ENCODE assay signal across 22 mouse cellular contexts in genomic region chr11:83737109-83737558, GRCm38 (mm10). TPM values are rescaled to one million over a fixed set of nuclear protein-coding genes. Genes with fewer than 3 reads are reported as not detected.
DNase-seq lines count a peak whose midpoint lies in the region; ATAC-seq and TF ChIP-seq lines count a peak whose summit lies in the region.
"Had no signal": no experiment of that assay in that cellular context is flagged by ENCODE, and none has a peak within 500 bp of the region (broad histone marks: within the 10 kb centered on the region; RNA-seq: fewer than 3 reads in every experiment).

No protein-coding gene starts in this region.

- intact Hi-C loops in heart, postnatal 10 days (cut with DNase I): no loop called here

- H3K4me3 ChIP-seq in kidney, adult 2 months (ENCODE audit: insufficient read depth, low read depth, low read length): no peak overlapping the region
- no peak overlapping the region for H3K4me3 ChIP-seq in macrophage (ENCODE audit: inconsistent target)
- no peak overlapping the region for H3K4me3 ChIP-seq in forebrain, postnatal 0 days (ENCODE audit: low read depth, low read length)
- H3K4me3 ChIP-seq: forebrain, embryonic 13.5 days; hindbrain, embryonic 13.5 days; neural tube, embryonic 15.5 days had no signal

- no peak for TF ChIP-seq POLR2A in kidney, adult 2 months (IDR thresholded peaks at IDR 0.05; ENCODE audit: low read depth, low read length)

- peak; percentile 6 for DNase-seq in kidney, adult 2 months
- DNase-seq in kidney, postnatal 10 days: no peak
- peak; percentile 34 for DNase-seq in 416B (ENCODE audit: low read depth)
- no peak for DNase-seq in heart, postnatal 10 days
- DNase-seq in forebrain, postnatal 0 days: no peak
- no peak for DNase-seq in embryo, embryonic 10 days (ENCODE audit: low spot score)
- DNase-seq: cerebellum, adult 8-10 months; kidney, adult 18-20 months; kidney, postnatal 36 days; lung, postnatal 14 days; thymus, postnatal 4 days had no signal

- H3K27ac ChIP-seq in kidney, adult 2 months (ENCODE audit: insufficient read depth, low read depth, low read length): no peak overlapping the region
- peak overlapping the region; percentile 51 for H3K27ac ChIP-seq in macrophage
- H3K27ac ChIP-seq in forebrain, postnatal 0 days (ENCODE audit: low read depth, low read length): no peak overlapping the region
- H3K27ac ChIP-seq: forebrain, embryonic 13.5 days; hindbrain, embryonic 13.5 days; neural tube, embryonic 15.5 days had no signal

- no peak for TF ChIP-seq CTCF in kidney, adult 2 months (conservative IDR thresholded peaks at IDR 0.05; ENCODE audit: insufficient read depth, insufficient read length, low read depth, low read length)
- no peak for TF ChIP-seq CTCF in forebrain, postnatal 0 days (IDR thresholded peaks at IDR 0.05; ENCODE audit: low read depth)

- H3K27me3 ChIP-seq in kidney, adult 2 months (replicated peaks; ENCODE audit: control insufficient read depth, insufficient read depth, low read length): no peaks in the 10 kb centered on the region; the same call in 1 of the 2 replicates
- H3K27me3 ChIP-seq in forebrain, postnatal 0 days (ENCODE audit: insufficient read depth, low read length): no peaks in the 10 kb centered on the region; the same call in 1 of the 2 replicates

- no peak overlapping the region for H3K4me2 ChIP-seq in forebrain, postnatal 0 days (ENCODE audit: low read depth)
- H3K4me2 ChIP-seq: forebrain, embryonic 13.5 days; hindbrain, embryonic 13.5 days; liver, embryonic 11.5 days; neural tube, embryonic 15.5 days had no signal

- peak; percentile 86 for ATAC-seq in activated CD4-positive, CD25-positive, alpha-beta regulatory T cell, adult 4 months
- no peak for ATAC-seq in forebrain, postnatal 0 days
- ATAC-seq: forebrain, embryonic 13.5 days had no signal

- H3K9ac ChIP-seq in forebrain, postnatal 0 days: no peak overlapping the region
- H3K9ac ChIP-seq: forebrain, embryonic 13.5 days; hindbrain, embryonic 13.5 days; neural tube, embryonic 15.5 days had no signal

- no peaks in the 10 kb centered on the region for H3K9me3 ChIP-seq in forebrain, postnatal 0 days (ENCODE audit: low read length)
- H3K9me3 ChIP-seq: hindbrain, embryonic 13.5 days; neural tube, embryonic 15.5 days had no signal

- H3K36me3 ChIP-seq in kidney, adult 2 months (ENCODE audit: control insufficient read depth, insufficient read depth, low read length): no peaks in the 10 kb centered on the region
- H3K36me3 ChIP-seq in macrophage (ENCODE audit: inconsistent target): no peaks in the 10 kb centered on the region
- H3K36me3 ChIP-seq in forebrain, postnatal 0 days (ENCODE audit: insufficient read depth): no peaks in the 10 kb centered on the region
- H3K36me3 ChIP-seq: hindbrain, embryonic 13.5 days; neural tube, embryonic 15.5 days had no signal

- H3K79me2 ChIP-seq in macrophage (ENCODE audit: inconsistent target): no peaks in the 10 kb centered on the region

- H3K4me1 ChIP-seq in kidney, adult 2 months (ENCODE audit: control insufficient read depth, insufficient read depth, low read length): no peaks in the 10 kb centered on the region
- H3K4me1 ChIP-seq in forebrain, postnatal 0 days (ENCODE audit: insufficient read depth): no peaks in the 10 kb centered on the region
- H3K4me1 ChIP-seq: forebrain, embryonic 13.5 days; hindbrain, embryonic 13.5 days; neural tube, embryonic 15.5 days had no signal

- 68% methylated on average over 3 of the region's 3 CpGs for WGBS in kidney, adult 2 months
- WGBS in macrophage (ENCODE audit: missing documents): 6% methylated on average over 3 of the region's 3 CpGs
- 74% methylated on average over 3 of the region's 3 CpGs for WGBS in forebrain, postnatal 0 days

RNA-seq across cellular contexts. Expression of gene Wfdc21, which starts 9.6 kb away (rescaled TPM):
- polyA plus RNA-seq in kidney, adult 2 months (2012; rRNA removed): 0.77 and 1.9 TPM in 2 replicates
- not detected for polyA plus RNA-seq in activated CD4-positive, CD25-positive, alpha-beta regulatory T cell, adult 4 months (2017; shearing (Covaris generic))
- total RNA-seq in macrophage (2018; cell fraction: chromatin; rRNA removed): not detected
- total RNA-seq in macrophage (2018; cell fraction: cytosol; rRNA removed): 1 to 10 TPM in 13 of 26 experiments, under 1 TPM in 7, not detected in 6; 0.44 to 3.2 (median 1.1) TPM
- total RNA-seq in macrophage (2018; cell fraction: nucleus; rRNA removed): not detected
- 1.2 to 2.7 TPM in 2 of 3 replicates, not detected in the other for polyA plus RNA-seq in macrophage (2018)
- not detected for total RNA-seq in heart, postnatal 10 days (2021)
- not detected in 2 replicates for total RNA-seq in forebrain, postnatal 0 days (2014; rRNA removed)
- polyA plus RNA-seq in forebrain, postnatal 0 days (2015; fragmentation: Nextera tagmentation; extraction: Ambion mirVana): 0.89 TPM in 1 of 2 replicates, not detected in the other
- total RNA-seq: layer of hippocampus, postnatal 25 days; left cerebral cortex, postnatal 25 days; midbrain, postnatal 0 days had no signal
- polyA plus RNA-seq: forebrain, embryonic 13.5 days; heart, embryonic 14.5 days; hindbrain, embryonic 13.5 days; midbrain, postnatal 0 days had no signal

RNA-seq across cellular contexts. Expression of gene Heatr6, which starts 16.4 kb away (rescaled TPM):
- polyA plus RNA-seq in kidney, adult 2 months (2012; rRNA removed): 10.9 and 12.0 TPM in 2 replicates
- polyA plus RNA-seq in activated CD4-positive, CD25-positive, alpha-beta regulatory T cell, adult 4 months (2017; shearing (Covaris generic)): 10 to 100 TPM; 27.8 to 28.1 TPM
- total RNA-seq in macrophage (2018; cell fraction: chromatin; rRNA removed): 10 to 100 TPM; 19.7 to 92.7 (median 46.4) TPM
- total RNA-seq in macrophage (2018; cell fraction: cytosol; rRNA removed): 10 to 100 TPM in 21 of 26 experiments, 1 to 10 TPM in 5; 8.9 to 15.3 (median 11.8) TPM
- 10 to 100 TPM; 13.6 to 46.8 (median 29.3) TPM for total RNA-seq in macrophage (2018; cell fraction: nucleus; rRNA removed)
- 7.6 to 11.1 TPM (median 8.3 TPM) in 3 replicates for polyA plus RNA-seq in macrophage (2018)
- 1 to 10 TPM; 8.0 to 8.2 TPM for total RNA-seq in heart, postnatal 10 days (2021)
- total RNA-seq in forebrain, postnatal 0 days (2014; rRNA removed): 27.6 and 29.5 TPM in 2 replicates
- polyA plus RNA-seq in forebrain, postnatal 0 days (2015; fragmentation: Nextera tagmentation; extraction: Ambion mirVana): 14.0 and 22.2 TPM in 2 replicates

RNA-seq across cellular contexts. Expression of gene Wfdc18, which starts 28.3 kb away (rescaled TPM):
- not detected in 2 replicates for polyA plus RNA-seq in kidney, adult 2 months (2012; rRNA removed)
- not detected for polyA plus RNA-seq in activated CD4-positive, CD25-positive, alpha-beta regulatory T cell, adult 4 months (2017; shearing (Covaris generic))
- 1 to 10 TPM in 25 of 26 experiments, not detected in 1; 1.1 to 5.2 (median 2.6) TPM for total RNA-seq in macrophage (2018; cell fraction: chromatin; rRNA removed)
- 1 to 10 TPM in 25 of 26 experiments, under 1 TPM in 1; 0.92 to 3.5 (median 2.2) TPM for total RNA-seq in macrophage (2018; cell fraction: cytosol; rRNA removed)
- 1 to 10 TPM in 24 of 26 experiments, not detected in 2; 1.1 to 9.8 (median 3.7) TPM for total RNA-seq in macrophage (2018; cell fraction: nucleus; rRNA removed)
- polyA plus RNA-seq in macrophage (2018): 1.5 to 1.6 TPM in 2 of 3 replicates, not detected in the other
- under 1 TPM in 1 of 2 experiments, not detected in 1; 0.74 TPM for total RNA-seq in heart, postnatal 10 days (2021)
- total RNA-seq in forebrain, postnatal 0 days (2014; rRNA removed): not detected in 2 replicates
- 1.2 and 2.4 TPM in 2 replicates for polyA plus RNA-seq in forebrain, postnatal 0 days (2015; fragmentation: Nextera tagmentation; extraction: Ambion mirVana)
- total RNA-seq: layer of hippocampus, postnatal 25 days; midbrain, postnatal 0 days had no signal
- polyA plus RNA-seq: forebrain, embryonic 13.5 days; hindbrain, embryonic 13.5 days; liver, embryonic 11.5 days; neural tube, embryonic 15.5 days; testis, adult 2 months had no signal

RNA-seq across cellular contexts. Expression of gene Wfdc17, which starts 33.3 kb away (rescaled TPM):
- 2.6 and 4.4 TPM in 2 replicates for polyA plus RNA-seq in kidney, adult 2 months (2012; rRNA removed)
- not detected for polyA plus RNA-seq in activated CD4-positive, CD25-positive, alpha-beta regulatory T cell, adult 4 months (2017; shearing (Covaris generic))
- 10 to 100 TPM in 25 of 26 experiments, 1 to 10 TPM in 1; 9.2 to 36.1 (median 20.8) TPM for total RNA-seq in macrophage (2018; cell fraction: chromatin; rRNA removed)
- total RNA-seq in macrophage (2018; cell fraction: cytosol; rRNA removed): 1,000 to 10,000 TPM; 1,028 to 1,534 (median 1,306) TPM
- 100 to 1,000 TPM; 120 to 399 (median 211) TPM for total RNA-seq in macrophage (2018; cell fraction: nucleus; rRNA removed)
- polyA plus RNA-seq in macrophage (2018): 635 to 1,651 TPM (median 1,108 TPM) in 3 replicates
- total RNA-seq in heart, postnatal 10 days (2021): 1 to 10 TPM in 1 of 2 experiments, under 1 TPM in 1; 0.91 to 1.1 TPM
- not detected in 2 replicates for total RNA-seq in forebrain, postnatal 0 days (2014; rRNA removed)
- polyA plus RNA-seq in forebrain, postnatal 0 days (2015; fragmentation: Nextera tagmentation; extraction: Ambion mirVana): 0.69 TPM in 1 of 2 replicates, not detected in the other
- total RNA-seq: layer of hippocampus, postnatal 25 days; left cerebral cortex, postnatal 25 days; midbrain, postnatal 0 days had no signal
- polyA plus RNA-seq: forebrain, embryonic 13.5 days had no signal

Comparison
In these comparisons a context has a peak if more than half of its experiments do, and no peak if none do; other contexts are left out.
1. DNase-seq: peak in kidney, adult 2 months (single experiment) and 416B (single experiment); none in kidney, postnatal 10 days (single experiment), heart, postnatal 10 days (0 of 2), forebrain, postnatal 0 days (single experiment) and embryo, embryonic 10 days (single experiment).